Mouse (Mus musculus): ENCODE results near the gene Prkca.

- TF ChIP-seq CTCF (IDR thresholded peaks at IDR 0.05; ENCODE audit: borderline replicate concordance, insufficient read depth, low read depth, low read length) (no peak), POLR2A (IDR thresholded peaks at IDR 0.05; ENCODE audit: borderline replicate concordance, insufficient read depth, low read length) (no peak)
Measured at GRCm38 (mm10) chr11:108320561-108320960, 23.2 kb downstream of the Prkca start.

Data from cerebellum, adult 2 months (tissue).